Mouse (Mus musculus): ENCODE data around the gene Alg3. TPM values are rescaled to one million over a fixed set of nuclear protein-coding genes. Genes with fewer than 3 reads are reported as not detected.

Alg3 gene
- polyA plus RNA-seq, 1 experiment from 2014 or later = 55.4 TPM

MicroRNAs within 50 kb of the gene (microRNA counts, 519-probe panel; counts per million panel counts)
- 4,079 counts per million, percentile 60 among the panel's probes with 10 or more counts for microRNA mmu-miR-1224

Small RNAs within 50 kb of the gene (microRNA-seq; reads per million reads assigned to microRNA genes)
- not detected for gene Mir1224

Other genes with a start within 250 kb of the Alg3 start
- 46.1 and 54.5 TPM in 2 replicates for gene Abcc5, start 185.3 kb downstream of the Alg3 start, polyA plus RNA-seq (2014; fragmentation: Nextera tagmentation; extraction: Ambion mirVana)
- 143 and 151 TPM in 2 replicates for gene Eif2b5, start 112.9 kb downstream of the Alg3 start, polyA plus RNA-seq (2014; fragmentation: Nextera tagmentation; extraction: Ambion mirVana)
- gene Dvl3, start 94.8 kb downstream of the Alg3 start, polyA plus RNA-seq (2014; fragmentation: Nextera tagmentation; extraction: Ambion mirVana) = 40.4 and 46.2 TPM in 2 replicates
- 597 and 631 TPM in 2 replicates for gene Ap2m1, start 76.3 kb downstream of the Alg3 start, polyA plus RNA-seq (2014; fragmentation: Nextera tagmentation; extraction: Ambion mirVana)
- gene Abcf3, start 63.2 kb downstream of the Alg3 start, polyA plus RNA-seq (2014; fragmentation: Nextera tagmentation; extraction: Ambion mirVana) = 51.4 and 52.6 TPM in 2 replicates
- 0.23 and 0.55 TPM in 2 replicates for gene Vwa5b2, start 22.3 kb downstream of the Alg3 start, polyA plus RNA-seq (2014; fragmentation: Nextera tagmentation; extraction: Ambion mirVana)
- 33.8 and 42.1 TPM in 2 replicates for gene Eef1akmt4, start 142 bp downstream of the Alg3 start, polyA plus RNA-seq (2014; fragmentation: Nextera tagmentation; extraction: Ambion mirVana)
- gene Gm49333, start 125 bp downstream of the Alg3 start, polyA plus RNA-seq (2014; fragmentation: Nextera tagmentation; extraction: Ambion mirVana) = not detected in 2 replicates
- gene Camk2n2, start 9.6 kb upstream of the Alg3 start, polyA plus RNA-seq (2014; fragmentation: Nextera tagmentation; extraction: Ambion mirVana) = 0.87 and 1.2 TPM in 2 replicates
- 3.0 and 3.4 TPM in 2 replicates for gene Ece2, start 18.1 kb upstream of the Alg3 start, polyA plus RNA-seq (2014; fragmentation: Nextera tagmentation; extraction: Ambion mirVana)
- gene Psmd2, start 39.9 kb upstream of the Alg3 start, polyA plus RNA-seq (2014; fragmentation: Nextera tagmentation; extraction: Ambion mirVana) = 480 and 491 TPM in 2 replicates
- gene Eif4g1, start 56.6 kb upstream of the Alg3 start, polyA plus RNA-seq (2014; fragmentation: Nextera tagmentation; extraction: Ambion mirVana) = 170 and 190 TPM in 2 replicates
- gene Fam131a, start 81.5 kb upstream of the Alg3 start, polyA plus RNA-seq (2014; fragmentation: Nextera tagmentation; extraction: Ambion mirVana) = 3.5 and 4.1 TPM in 2 replicates
- gene Polr2h, start 105.9 kb upstream of the Alg3 start, polyA plus RNA-seq (2014; fragmentation: Nextera tagmentation; extraction: Ambion mirVana) = 136 and 140 TPM in 2 replicates
- gene Clcn2, start 106.0 kb upstream of the Alg3 start, polyA plus RNA-seq (2014; fragmentation: Nextera tagmentation; extraction: Ambion mirVana) = 21.0 and 23.1 TPM in 2 replicates
- gene Chrd, start 121.4 kb upstream of the Alg3 start, polyA plus RNA-seq (2014; fragmentation: Nextera tagmentation; extraction: Ambion mirVana) = 2.0 and 3.4 TPM in 2 replicates
- gene Thpo, start 122.8 kb upstream of the Alg3 start, polyA plus RNA-seq (2014; fragmentation: Nextera tagmentation; extraction: Ambion mirVana) = 0.28 and 0.71 TPM in 2 replicates

Measured in limb, embryonic 11.5 days (tissue).